In genomic region chr2:84393236-84393635, GRCm38 (mm10) we compare ENCODE assay signal across 32 mouse cellular contexts. TPM values are rescaled to one million over a fixed set of nuclear protein-coding genes. Genes with fewer than 3 reads are reported as not detected.
DNase-seq lines count a peak whose midpoint lies in the region; ATAC-seq and TF ChIP-seq lines count a peak whose summit lies in the region.
"Had no signal": no experiment of that assay in that cellular context is flagged by ENCODE, and none has a peak within 500 bp of the region (broad histone marks: within the 10 kb centered on the region; RNA-seq: fewer than 3 reads in every experiment).

No protein-coding gene starts in this region.

- no peaks in the 10 kb centered on the region for H3K9me3 ChIP-seq in heart, embryonic 12.5 days (replicated peaks)
- H3K9me3 ChIP-seq in kidney, postnatal 0 days (replicated peaks; ENCODE audit: low read length) = no peaks in the 10 kb centered on the region
- H3K9me3 ChIP-seq: embryonic facial prominence, embryonic 12.5 days; heart, embryonic 13.5 days; intestine, embryonic 15.5 days; liver, embryonic 15.5 days; lung, embryonic 15.5 days; stomach, embryonic 15.5 days had no signal

- 82% methylated on average over 4 of the region's 4 CpGs for WGBS in heart, embryonic 12.5 days
- WGBS in kidney, postnatal 0 days = 87% methylated on average over 4 of the region's 4 CpGs

- no peaks in the 10 kb centered on the region for H3K27me3 ChIP-seq in heart, embryonic 12.5 days (replicated peaks)
- H3K27me3 ChIP-seq in kidney, postnatal 0 days (ENCODE audit: insufficient read depth, low read length) = no peaks in the 10 kb centered on the region
- H3K27me3 ChIP-seq: embryonic facial prominence, embryonic 12.5 days; heart, embryonic 13.5 days; intestine, embryonic 15.5 days; liver, embryonic 15.5 days; lung, embryonic 15.5 days; stomach, embryonic 15.5 days had no signal

- H3K4me3 ChIP-seq in heart, embryonic 12.5 days = no peak overlapping the region
- H3K4me3 ChIP-seq in kidney, postnatal 0 days (replicated peaks; ENCODE audit: low read depth, low read length) = no peak overlapping the region
- H3K4me3 ChIP-seq: embryonic facial prominence, embryonic 12.5 days; heart, embryonic 13.5 days; intestine, embryonic 15.5 days; left cerebral cortex, adult 2 months; liver, embryonic 15.5 days; lung, embryonic 15.5 days; stomach, embryonic 15.5 days had no signal

- no peak overlapping the region for H3K9ac ChIP-seq in heart, embryonic 12.5 days
- H3K9ac ChIP-seq in kidney, postnatal 0 days (ENCODE audit: low read depth, low read length) = no peak overlapping the region
- H3K9ac ChIP-seq: embryonic facial prominence, embryonic 12.5 days; heart, embryonic 13.5 days; intestine, embryonic 15.5 days; liver, embryonic 15.5 days; lung, embryonic 15.5 days; stomach, embryonic 15.5 days had no signal

- H3K4me2 ChIP-seq in heart, embryonic 12.5 days = no peak overlapping the region
- H3K4me2 ChIP-seq in kidney, postnatal 0 days (ENCODE audit: low read length) = no peak overlapping the region
- H3K4me2 ChIP-seq: embryonic facial prominence, embryonic 12.5 days; heart, embryonic 13.5 days; intestine, embryonic 15.5 days; liver, embryonic 15.5 days; lung, embryonic 15.5 days; midbrain, embryonic 11.5 days; stomach, embryonic 15.5 days had no signal

- no peaks in the 10 kb centered on the region for H3K36me3 ChIP-seq in heart, embryonic 12.5 days
- H3K36me3 ChIP-seq in kidney, postnatal 0 days (ENCODE audit: insufficient read depth, low read length) = no peaks in the 10 kb centered on the region
- H3K36me3 ChIP-seq: embryonic facial prominence, embryonic 12.5 days; heart, embryonic 13.5 days; intestine, embryonic 15.5 days; liver, embryonic 15.5 days; lung, embryonic 15.5 days; stomach, embryonic 15.5 days had no signal

- H3K4me1 ChIP-seq in heart, embryonic 12.5 days (replicated peaks) = peaks cover 11% of the 10 kb centered on the region
- no peaks in the 10 kb centered on the region for H3K4me1 ChIP-seq in kidney, postnatal 0 days (replicated peaks; ENCODE audit: insufficient read depth, low read length)
- H3K4me1 ChIP-seq: embryonic facial prominence, embryonic 12.5 days; intestine, embryonic 15.5 days; lung, embryonic 15.5 days; stomach, embryonic 15.5 days had no signal

- no peak overlapping the region for H3K27ac ChIP-seq in heart, embryonic 12.5 days (ENCODE audit: poor library complexity, severe bottlenecking)
- H3K27ac ChIP-seq in kidney, postnatal 0 days = no peak overlapping the region
- H3K27ac ChIP-seq: embryonic facial prominence, embryonic 12.5 days; heart, embryonic 13.5 days; hindbrain, postnatal 0 days; intestine, embryonic 15.5 days; left cerebral cortex, adult 2 months; liver, embryonic 15.5 days; lung, embryonic 15.5 days; stomach, embryonic 15.5 days had no signal

- DNase-seq in heart, adult 11 months = peak; percentile 87
- peak; percentile 16 for DNase-seq in kidney, postnatal 0 days (ENCODE audit: low spot score)
- DNase-seq in kidney, postnatal 14 days = no peak
- peak; percentile 24 for DNase-seq in c-Kit-positive CD71-negative TER-119-negative erythroid progenitor cells, embryonic 14.5 days (ENCODE audit: low read depth)
- no peak for DNase-seq in thymus, postnatal 4 days
- no peak for DNase-seq in thymus, adult 18-20 months
- DNase-seq: adrenal gland, postnatal 10 days; cerebellum, adult 11 months; cerebellum, adult 9-10 months; cerebellum, postnatal 36 days; embryo, embryonic 11 days; gastrocnemius, postnatal 25 days; kidney, adult 8-10 months; kidney, postnatal 25 days; left cerebral cortex, postnatal 4 days; right cerebral cortex, postnatal 25 days; thymus, postnatal 14 days had no signal

- no peak for ATAC-seq in heart, embryonic 12.5 days (ENCODE audit: insufficient number of reproducible peaks, low FRiP score)
- no peak for ATAC-seq in kidney, postnatal 0 days (replicated peaks; ENCODE audit: low FRiP score, low read depth)
- ATAC-seq in megakaryocyte progenitor cell, adult 5-6 weeks (replicated peaks; ENCODE audit: poor library complexity) = peak; percentile 89
- ATAC-seq: forebrain, embryonic 14.5 days; hindbrain, postnatal 0 days; intestine, embryonic 15.5 days; midbrain, embryonic 16.5 days; Patski had no signal

- TF ChIP-seq CTCF in kidney, postnatal 0 days (IDR thresholded peaks at IDR 0.05; ENCODE audit: low read depth) = no peak

RNA-seq across cellular contexts. Expression of gene Calcrl, which starts 32.0 kb away (rescaled TPM):
- polyA plus RNA-seq in heart, embryonic 12.5 days (2016; fragmentation: Nextera tagmentation; extraction: Ambion mirVana) = 65.1 and 69.5 TPM in 2 replicates
- 50.1 and 53.7 TPM in 2 replicates for polyA plus RNA-seq in kidney, postnatal 0 days (2015; fragmentation: Nextera tagmentation; extraction: Ambion mirVana)
- 11.1 and 17.5 TPM in 2 replicates for total RNA-seq in megakaryocyte progenitor cell, adult 5-6 weeks (2015)
- total RNA-seq in megakaryocyte progenitor cell, adult 5-6 weeks (2017) = 41.4 and 51.3 TPM in 2 replicates
- total RNA-seq: MEL had no signal
- polyA plus RNA-seq: Patski had no signal

Comparison
In these comparisons a context has a peak if more than half of its experiments do, and no peak if none do; other contexts are left out.
1. DNase-seq: peak in heart, adult 11 months (single experiment), kidney, postnatal 0 days (single experiment) and c-Kit-positive CD71-negative TER-119-negative erythroid progenitor cells, embryonic 14.5 days (single experiment); none in kidney, postnatal 14 days (single experiment), thymus, postnatal 4 days (single experiment) and thymus, adult 18-20 months (0 of 2).